Mouse (Mus musculus): ENCODE measurements at regions not wholly inside any gene's neighbourhood (a gene's known extent, or its start where the extent isn't known, plus 50 kb on each side); places are given as distances from the start of the nearest gene placed in this dataset.

DNA sequence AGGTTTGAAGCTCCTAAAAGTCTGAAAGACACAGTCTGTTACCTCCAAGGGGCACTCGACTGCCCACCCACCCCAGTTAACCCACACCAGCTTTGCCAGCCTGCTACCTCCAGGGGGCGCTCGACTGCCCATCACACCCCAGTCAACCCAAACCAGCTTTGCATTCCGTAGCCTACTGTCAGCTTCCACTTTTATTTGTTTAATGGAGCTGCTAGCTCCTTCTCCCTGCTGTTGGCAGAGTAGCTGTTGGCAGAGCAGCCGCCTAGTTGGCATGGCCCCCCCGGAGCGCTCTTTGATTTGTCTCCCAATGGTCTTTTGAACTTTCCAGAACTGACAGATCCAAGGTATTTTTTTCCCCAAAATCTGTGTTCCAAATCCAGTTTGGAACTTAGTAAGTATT lies 91.2 kb downstream of the Nhlrc3 start:
- TF ChIP-seq POLR2A (IDR thresholded peaks at IDR 0.05; ENCODE audit: insufficient read depth, low read depth, low read length) (no peak), CTCF (IDR thresholded peaks at IDR 0.05) (peak; percentile 34)
